ENCODE assay signal across 8 mouse cellular contexts in genomic region chr11:69992396-69992795, GRCm38 (mm10). TPM values are rescaled to one million over a fixed set of nuclear protein-coding genes. Genes with fewer than 3 reads are reported as not detected.
DNase-seq lines count a peak whose midpoint lies in the region; ATAC-seq and TF ChIP-seq lines count a peak whose summit lies in the region.

No protein-coding gene starts in this region.

- H3K4me1 ChIP-seq in bone marrow macrophage, adult 2 months (ENCODE audit: control insufficient read depth, insufficient read depth, low read length): peaks cover 18% of the 10 kb centered on the region
- peaks cover 8% of the 10 kb centered on the region; the same call in 1 of the 2 replicates for H3K4me1 ChIP-seq in hindbrain, postnatal 0 days (ENCODE audit: insufficient read depth, low read length)
- H3K4me1 ChIP-seq in liver, postnatal 0 days (ENCODE audit: insufficient read depth): peaks cover 24% of the 10 kb centered on the region

- no peak for TF ChIP-seq CTCF in bone marrow macrophage, adult 2 months (IDR thresholded peaks at IDR 0.05; ENCODE audit: low read depth, low read length)
- no peak for TF ChIP-seq CTCF in hindbrain, postnatal 0 days (IDR thresholded peaks at IDR 0.05; ENCODE audit: low read depth)
- no peak for TF ChIP-seq CTCF in liver, postnatal 0 days (IDR thresholded peaks at IDR 0.05; ENCODE audit: low read depth)

- WGBS in hindbrain, postnatal 0 days: 78% methylated on average over 10 of the region's 10 CpGs
- 60% methylated on average over 10 of the region's 10 CpGs for WGBS in liver, postnatal 0 days (ENCODE audit: insufficient replicate concordance)

- H3K4me2 ChIP-seq in hindbrain, postnatal 0 days (ENCODE audit: low read depth, low read length): peak overlapping the region; percentile 76
- peak overlapping the region; percentile 70 for H3K4me2 ChIP-seq in liver, postnatal 0 days (ENCODE audit: low read depth, low read length)

- H3K36me3 ChIP-seq in hindbrain, postnatal 0 days (ENCODE audit: insufficient read depth, low read length): peaks cover 28% of the 10 kb centered on the region; the same call in 1 of the 2 replicates
- H3K36me3 ChIP-seq in liver, postnatal 0 days (replicated peaks; ENCODE audit: insufficient read depth, low read length): peaks cover 43% of the 10 kb centered on the region

- no peak overlapping the region for H3K27ac ChIP-seq in bone marrow macrophage, adult 2 months (ENCODE audit: insufficient read depth, low read depth, low read length)
- H3K27ac ChIP-seq in hindbrain, postnatal 0 days: no peak overlapping the region
- peak overlapping the region; percentile 84 for H3K27ac ChIP-seq in liver, postnatal 0 days (ENCODE audit: low read depth)

- DNase-seq in cerebellum, adult 9-11 months: peak; percentile 72
- no peak for DNase-seq in cerebellum, postnatal 36 days
- DNase-seq in hindbrain, postnatal 0 days (ENCODE audit: low spot score): no peak
- no peak for DNase-seq in liver, postnatal 0 days
- DNase-seq in embryo, embryonic 9.5 days (ENCODE audit: extremely low spot score): no peak
- no peak for DNase-seq in MN1 (ENCODE audit: low spot score)
- DNase-seq in layer of hippocampus, adult 8-10 months (ENCODE audit: low spot score in 2 of 2): no peak

- no peaks in the 10 kb centered on the region for H3K9me3 ChIP-seq in hindbrain, postnatal 0 days (ENCODE audit: low read length)
- no peaks in the 10 kb centered on the region for H3K9me3 ChIP-seq in liver, postnatal 0 days (ENCODE audit: low read length)

- TF ChIP-seq POLR2A in bone marrow macrophage, adult 2 months (IDR thresholded peaks at IDR 0.05; ENCODE audit: borderline replicate concordance, low read depth, low read length): no peak

- ATAC-seq in hindbrain, postnatal 0 days: no peak
- no peak for ATAC-seq in liver, postnatal 0 days

- H3K4me3 ChIP-seq in bone marrow macrophage, adult 2 months (ENCODE audit: insufficient read depth, low read length): peak overlapping the region; percentile 59
- peak overlapping the region; percentile 80 for H3K4me3 ChIP-seq in hindbrain, postnatal 0 days (ENCODE audit: low read length)
- H3K4me3 ChIP-seq in liver, postnatal 0 days (ENCODE audit: low read depth, low read length): peak overlapping the region; percentile 79

- no peak for TF ChIP-seq EP300 in liver, postnatal 0 days (IDR thresholded peaks at IDR 0.05; ENCODE audit: low read depth)

- H3K27me3 ChIP-seq in hindbrain, postnatal 0 days (ENCODE audit: insufficient read depth, low read length): no peaks in the 10 kb centered on the region
- no peaks in the 10 kb centered on the region for H3K27me3 ChIP-seq in liver, postnatal 0 days (ENCODE audit: insufficient read depth, low read length)

- peak overlapping the region; percentile 82; the same call in 1 of the 2 replicates for H3K9ac ChIP-seq in hindbrain, postnatal 0 days (replicated peaks; ENCODE audit: low read length)
- peak overlapping the region; percentile 86 for H3K9ac ChIP-seq in liver, postnatal 0 days (replicated peaks)

RNA-seq across cellular contexts. Expression of gene Gabarap, which starts 1.5 kb away (rescaled TPM):
- polyA plus RNA-seq in bone marrow macrophage, adult 2 months (2012; ENCODE audit: insufficient read depth, insufficient read length, missing spikeins): 1,001 and 1,002 TPM in 2 replicates
- total RNA-seq in hindbrain, postnatal 0 days (2014; rRNA removed): 175 and 209 TPM in 2 replicates
- polyA plus RNA-seq in hindbrain, postnatal 0 days (2015; fragmentation: Nextera tagmentation; extraction: Ambion mirVana): 548 and 563 TPM in 2 replicates
- 305 and 324 TPM in 2 replicates for polyA plus RNA-seq in liver, postnatal 0 days (2015; fragmentation: Nextera tagmentation; extraction: Ambion mirVana)
- total RNA-seq in layer of hippocampus, adult 8-10 months (2022): 100 to 1,000 TPM; 232 to 255 (median 246) TPM

RNA-seq across cellular contexts. Expression of gene Phf23, which starts 3.2 kb away (rescaled TPM):
- polyA plus RNA-seq in bone marrow macrophage, adult 2 months (2012; ENCODE audit: insufficient read depth, insufficient read length, missing spikeins): 77.6 and 78.1 TPM in 2 replicates
- total RNA-seq in hindbrain, postnatal 0 days (2014; rRNA removed): 34.3 and 47.9 TPM in 2 replicates
- 44.0 and 46.0 TPM in 2 replicates for polyA plus RNA-seq in hindbrain, postnatal 0 days (2015; fragmentation: Nextera tagmentation; extraction: Ambion mirVana)
- 19.5 and 25.5 TPM in 2 replicates for polyA plus RNA-seq in liver, postnatal 0 days (2015; fragmentation: Nextera tagmentation; extraction: Ambion mirVana)
- total RNA-seq in layer of hippocampus, adult 8-10 months (2022): 10 to 100 TPM; 45.2 to 59.7 (median 49.7) TPM

RNA-seq across cellular contexts. Expression of gene Dvl2, which starts 8.0 kb away (rescaled TPM):
- polyA plus RNA-seq in bone marrow macrophage, adult 2 months (2012; ENCODE audit: insufficient read depth, insufficient read length, missing spikeins): 20.4 and 25.8 TPM in 2 replicates
- 20.9 and 37.3 TPM in 2 replicates for total RNA-seq in hindbrain, postnatal 0 days (2014; rRNA removed)
- polyA plus RNA-seq in hindbrain, postnatal 0 days (2015; fragmentation: Nextera tagmentation; extraction: Ambion mirVana): 18.1 and 19.3 TPM in 2 replicates
- polyA plus RNA-seq in liver, postnatal 0 days (2015; fragmentation: Nextera tagmentation; extraction: Ambion mirVana): 2.7 and 3.4 TPM in 2 replicates
- 10 to 100 TPM; 35.4 to 54.0 (median 41.6) TPM for total RNA-seq in layer of hippocampus, adult 8-10 months (2022)

RNA-seq across cellular contexts. Expression of gene Elp5, which starts 10.1 kb away (rescaled TPM):
- polyA plus RNA-seq in bone marrow macrophage, adult 2 months (2012; ENCODE audit: insufficient read depth, insufficient read length, missing spikeins): 41.4 and 49.8 TPM in 2 replicates
- 137 and 147 TPM in 2 replicates for total RNA-seq in hindbrain, postnatal 0 days (2014; rRNA removed)
- polyA plus RNA-seq in hindbrain, postnatal 0 days (2015; fragmentation: Nextera tagmentation; extraction: Ambion mirVana): 168 and 170 TPM in 2 replicates
- polyA plus RNA-seq in liver, postnatal 0 days (2015; fragmentation: Nextera tagmentation; extraction: Ambion mirVana): 40.6 and 42.9 TPM in 2 replicates
- total RNA-seq in layer of hippocampus, adult 8-10 months (2022): 10 to 100 TPM; 69.7 to 96.0 (median 77.7) TPM

RNA-seq across cellular contexts. Expression of gene Ctdnep1, which starts 11.4 kb away (rescaled TPM):
- 176 and 194 TPM in 2 replicates for polyA plus RNA-seq in bone marrow macrophage, adult 2 months (2012; ENCODE audit: insufficient read depth, insufficient read length, missing spikeins)
- total RNA-seq in hindbrain, postnatal 0 days (2014; rRNA removed): 37.7 and 40.9 TPM in 2 replicates
- 24.7 and 25.0 TPM in 2 replicates for polyA plus RNA-seq in hindbrain, postnatal 0 days (2015; fragmentation: Nextera tagmentation; extraction: Ambion mirVana)
- polyA plus RNA-seq in liver, postnatal 0 days (2015; fragmentation: Nextera tagmentation; extraction: Ambion mirVana): 8.4 and 9.7 TPM in 2 replicates
- 100 to 1,000 TPM; 108 to 123 (median 119) TPM for total RNA-seq in layer of hippocampus, adult 8-10 months (2022)
